Comparison of ENCODE assay signal across 33 mouse cellular contexts in genomic region chr6:30832241-30832640, GRCm38 (mm10).
DNase-seq lines count a peak whose midpoint lies in the region; ATAC-seq lines count a peak whose summit lies in the region.
"Had no signal": no experiment of that assay in that cellular context is flagged by ENCODE, and none has a peak within 500 bp of the region (broad histone marks: within the 10 kb centered on the region; RNA-seq: fewer than 3 reads in every experiment).

No protein-coding gene starts in this region.

- H3K27ac ChIP-seq in embryonic facial prominence, embryonic 12.5 days: peak overlapping the region; percentile 36; the same call in 1 of the 2 replicates
- H3K27ac ChIP-seq: forebrain, embryonic 15.5 days; gastrocnemius, adult 2 months; hindbrain, embryonic 10.5 days; hindbrain, embryonic 15.5 days; liver, embryonic 14.5 days; macrophage; neural tube, embryonic 15.5 days; stomach, postnatal 0 days had no signal

- H3K9ac ChIP-seq in embryonic facial prominence, embryonic 12.5 days: no peak overlapping the region
- H3K9ac ChIP-seq: forebrain, embryonic 15.5 days; hindbrain, embryonic 15.5 days; liver, embryonic 14.5 days; neural tube, embryonic 15.5 days had no signal

- H3K4me1 ChIP-seq in embryonic facial prominence, embryonic 12.5 days: 0 out of 2 replicates have a peak, but pooled peaks cover 3% of the 10 kb centered on the region
- H3K4me1 ChIP-seq: forebrain, embryonic 15.5 days; hindbrain, embryonic 15.5 days; neural tube, embryonic 15.5 days had no signal

- H3K4me2 ChIP-seq in embryonic facial prominence, embryonic 12.5 days (replicated peaks): no peak overlapping the region
- H3K4me2 ChIP-seq: forebrain, embryonic 15.5 days; hindbrain, embryonic 15.5 days; neural tube, embryonic 15.5 days had no signal

- no peaks in the 10 kb centered on the region for H3K27me3 ChIP-seq in embryonic facial prominence, embryonic 12.5 days
- H3K27me3 ChIP-seq: CH12.LX; forebrain, embryonic 15.5 days; hindbrain, embryonic 15.5 days; neural tube, embryonic 15.5 days had no signal

- 21% methylated on average over 2 of the region's 2 CpGs for WGBS in embryonic facial prominence, embryonic 12.5 days

- DNase-seq in ES-CJ7 (ENCODE audit: low read depth, low spot score) (peak; percentile 40), NIH3T3 (ENCODE audit: low read depth) (peak; percentile 62)
- DNase-seq in retina, embryonic 14.5 days (ENCODE audit: low spot score): peak; percentile 4
- DNase-seq in kidney, postnatal 10 days: no peak
- DNase-seq in urinary bladder, adult 2 months (ENCODE audit: low spot score): no peak
- no peak for DNase-seq in spleen, postnatal 36 days (ENCODE audit: low spot score in 2 of 2)
- DNase-seq: adrenal gland, adult 2 months; adrenal gland, postnatal 36 days; cerebellum, adult 18-20 months; cerebellum, postnatal 10 days; gastrocnemius, adult 2 months; gastrocnemius, postnatal 36 days; heart, adult 18-20 months; heart, postnatal 14 days; kidney, adult 11 months; kidney, postnatal 4 days; liver; lung, adult 2 months; lung, postnatal 10 days; midbrain, embryonic 14.5 days; right cerebral cortex, adult 18-20 months; spleen, adult 18-20 months had no signal

- no peaks in the 10 kb centered on the region for H3K9me3 ChIP-seq in embryonic facial prominence, embryonic 12.5 days
- H3K9me3 ChIP-seq: forebrain, embryonic 15.5 days; hindbrain, embryonic 10.5 days; hindbrain, embryonic 15.5 days; neural tube, embryonic 15.5 days had no signal

- no peak overlapping the region for H3K4me3 ChIP-seq in embryonic facial prominence, embryonic 12.5 days
- H3K4me3 ChIP-seq: forebrain, embryonic 15.5 days; gastrocnemius, adult 2 months; hindbrain, embryonic 10.5 days; hindbrain, embryonic 15.5 days; neural tube, embryonic 15.5 days had no signal

- no peak for ATAC-seq in embryonic facial prominence, embryonic 12.5 days (ENCODE audit: insufficient number of reproducible peaks, insufficient read depth, low FRiP score, low TSS enrichment)
- ATAC-seq: activated CD4-positive, CD25-positive, alpha-beta regulatory T cell, adult 4 months; forebrain, embryonic 15.5 days; inflammation-experienced regulatory T-cells, adult 6 months had no signal

- no peaks in the 10 kb centered on the region for H3K36me3 ChIP-seq in embryonic facial prominence, embryonic 12.5 days
- H3K36me3 ChIP-seq: hindbrain, embryonic 15.5 days had no signal

Comparison
In these comparisons a context has a peak if more than half of its experiments do, and no peak if none do; other contexts are left out.
1. DNase-seq: peak in ES-CJ7 (single experiment), NIH3T3 (single experiment) and retina, embryonic 14.5 days (single experiment); none in kidney, postnatal 10 days (single experiment), urinary bladder, adult 2 months (single experiment) and spleen, postnatal 36 days (0 of 2).